19 mouse cellular contexts compared by ENCODE assay signal in the genomic region with DNA sequence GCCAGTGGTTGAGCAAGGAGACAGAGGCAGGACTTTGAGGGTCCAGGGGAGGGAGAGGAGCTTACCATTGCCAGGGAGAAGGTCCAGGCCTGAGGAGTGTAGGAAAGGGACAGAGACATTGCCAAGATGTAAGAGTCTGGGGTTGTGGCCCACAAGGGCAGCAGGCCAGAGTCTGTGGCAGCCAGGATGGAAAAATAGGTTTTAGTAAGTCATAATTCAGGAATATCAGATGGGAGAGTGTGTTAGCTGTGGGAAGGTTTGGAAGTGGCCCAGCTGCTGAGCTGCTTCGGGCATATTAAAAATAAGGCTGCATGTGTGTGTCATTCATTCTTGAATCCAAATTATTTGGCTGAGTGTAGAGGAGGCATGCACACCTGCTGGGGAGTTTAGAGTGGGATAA. TPM values are rescaled to one million over a fixed set of nuclear protein-coding genes. Genes with fewer than 3 reads are reported as not detected.
DNase-seq lines count a peak whose midpoint lies in the region; ATAC-seq and TF ChIP-seq lines count a peak whose summit lies in the region.
"Had no signal": no experiment of that assay in that cellular context is flagged by ENCODE, and none has a peak within 500 bp of the region (broad histone marks: within the 10 kb centered on the region; RNA-seq: fewer than 3 reads in every experiment).

No protein-coding gene starts in this region.

- no peak overlapping the region for H3K4me2 ChIP-seq in limb, embryonic 14.5 days (replicated peaks; ENCODE audit: low read depth, low read length, severe bottlenecking)
- no peak overlapping the region for H3K4me2 ChIP-seq in forebrain, embryonic 14.5 days (ENCODE audit: low read length)
- H3K4me2 ChIP-seq: forebrain, embryonic 15.5 days; liver, embryonic 11.5 days; lung, embryonic 15.5 days; stomach, embryonic 15.5 days had no signal

- DNase-seq in gastrocnemius, adult 2 months = peak; percentile 19
- no peak for DNase-seq in gastrocnemius, postnatal 36 days
- DNase-seq in limb, embryonic 14.5 days (ENCODE audit: low spot score) = peak; percentile 55
- no peak for DNase-seq in limb, embryonic 10.5 days (ENCODE audit: low spot score)
- peak; percentile 70 to 72 for DNase-seq in cerebellum, adult 18-20 months
- peak; percentile 48 to 62 for DNase-seq in cerebellum, postnatal 36 days
- no peak for DNase-seq in forebrain, embryonic 14.5 days (ENCODE audit: low spot score)
- no peak for DNase-seq in frontal cortex, postnatal 14 days (ENCODE audit: low spot score in 2 of 2)
- DNase-seq: adrenal gland, postnatal 14 days; embryo, embryonic 11 days; kidney, postnatal 4 days; spleen, adult 18-20 months had no signal

- no peaks in the 10 kb centered on the region for H3K27me3 ChIP-seq in limb, embryonic 14.5 days (ENCODE audit: control insufficient read depth, insufficient read depth, low read length)
- H3K27me3 ChIP-seq in limb, embryonic 10.5 days (ENCODE audit: low read depth, poor library complexity, severe bottlenecking) = no peaks in the 10 kb centered on the region
- H3K27me3 ChIP-seq in forebrain, embryonic 14.5 days (replicated peaks; ENCODE audit: control insufficient read depth, insufficient read depth, low read length) = no peaks in the 10 kb centered on the region
- H3K27me3 ChIP-seq: forebrain, embryonic 15.5 days; lung, embryonic 15.5 days; megakaryocyte, embryonic 14.5 days; stomach, embryonic 15.5 days had no signal

- no peak overlapping the region for H3K27ac ChIP-seq in gastrocnemius, adult 2 months
- no peak overlapping the region for H3K27ac ChIP-seq in limb, embryonic 14.5 days (replicated peaks; ENCODE audit: low read depth, low read length)
- no peak overlapping the region for H3K27ac ChIP-seq in limb, embryonic 10.5 days
- no peak overlapping the region for H3K27ac ChIP-seq in forebrain, embryonic 14.5 days (ENCODE audit: low read depth, low read length)
- H3K27ac ChIP-seq: forebrain, embryonic 15.5 days; hindbrain, embryonic 10.5 days; lung, embryonic 15.5 days; stomach, embryonic 15.5 days had no signal

- no peaks in the 10 kb centered on the region for H3K36me3 ChIP-seq in limb, embryonic 14.5 days (ENCODE audit: control insufficient read depth, insufficient read depth, low read length)
- H3K36me3 ChIP-seq in limb, embryonic 10.5 days = no peaks in the 10 kb centered on the region
- H3K36me3 ChIP-seq in forebrain, embryonic 14.5 days (ENCODE audit: control insufficient read depth, insufficient read depth, low read length) = no peaks in the 10 kb centered on the region
- H3K36me3 ChIP-seq: forebrain, embryonic 15.5 days; lung, embryonic 15.5 days; stomach, embryonic 15.5 days had no signal

- WGBS in limb, embryonic 14.5 days = 56% methylated on average over 1 of the region's 1 CpGs
- 93% methylated on average over 1 of the region's 1 CpGs for WGBS in limb, embryonic 10.5 days
- WGBS in forebrain, embryonic 14.5 days = 76% methylated on average over 1 of the region's 1 CpGs

- no peak overlapping the region for H3K9ac ChIP-seq in limb, embryonic 14.5 days (ENCODE audit: low read depth, low read length, severe bottlenecking)
- H3K9ac ChIP-seq in forebrain, embryonic 14.5 days (ENCODE audit: low read length) = no peak overlapping the region
- H3K9ac ChIP-seq: forebrain, embryonic 15.5 days; lung, embryonic 15.5 days; stomach, embryonic 15.5 days had no signal

- no peak for TF ChIP-seq CTCF in gastrocnemius, adult 2 months (IDR thresholded peaks at IDR 0.05)

- TF ChIP-seq POLR2A in limb, embryonic 14.5 days (IDR thresholded peaks at IDR 0.05; ENCODE audit: borderline replicate concordance, extremely low read depth, insufficient read depth, insufficient read length) = no peak

- no peak overlapping the region for H3K4me3 ChIP-seq in gastrocnemius, adult 2 months
- no peak overlapping the region for H3K4me3 ChIP-seq in limb, embryonic 14.5 days (replicated peaks; ENCODE audit: low read length)
- no peak overlapping the region for H3K4me3 ChIP-seq in limb, embryonic 10.5 days
- no peak overlapping the region for H3K4me3 ChIP-seq in forebrain, embryonic 14.5 days (ENCODE audit: low read depth, low read length)
- H3K4me3 ChIP-seq: forebrain, embryonic 15.5 days; hindbrain, embryonic 10.5 days; lung, embryonic 15.5 days; megakaryocyte, embryonic 14.5 days; stomach, embryonic 15.5 days had no signal

- ATAC-seq in limb, embryonic 14.5 days (ENCODE audit: low FRiP score, low read depth) = no peak
- ATAC-seq in forebrain, embryonic 14.5 days = no peak
- ATAC-seq: forebrain, embryonic 15.5 days; midbrain, embryonic 16.5 days had no signal

- H3K9me3 ChIP-seq in limb, embryonic 14.5 days (ENCODE audit: control insufficient read depth, low read length) = no peaks in the 10 kb centered on the region
- H3K9me3 ChIP-seq in limb, embryonic 10.5 days (replicated peaks) = no peaks in the 10 kb centered on the region
- no peaks in the 10 kb centered on the region for H3K9me3 ChIP-seq in forebrain, embryonic 14.5 days (replicated peaks; ENCODE audit: control insufficient read depth, low read length)
- H3K9me3 ChIP-seq: forebrain, embryonic 15.5 days; hindbrain, embryonic 10.5 days; lung, embryonic 15.5 days; megakaryocyte, embryonic 14.5 days; stomach, embryonic 15.5 days had no signal

- H3K4me1 ChIP-seq in limb, embryonic 14.5 days (ENCODE audit: control insufficient read depth, insufficient read depth, low read length) = no peaks in the 10 kb centered on the region
- no peaks in the 10 kb centered on the region for H3K4me1 ChIP-seq in limb, embryonic 10.5 days
- peaks cover 3% of the 10 kb centered on the region; the same call in 1 of the 2 replicates for H3K4me1 ChIP-seq in forebrain, embryonic 14.5 days (ENCODE audit: control insufficient read depth, insufficient read depth, low read length)
- H3K4me1 ChIP-seq: forebrain, embryonic 15.5 days; hindbrain, embryonic 10.5 days; lung, embryonic 15.5 days; megakaryocyte, embryonic 14.5 days; stomach, embryonic 15.5 days had no signal

- intact Hi-C loops in gastrocnemius, adult 2 months (cut with DNase I) = no loop called here
- intact Hi-C loops in gastrocnemius, postnatal 36 days (cut with DNase I) = no loop called here

RNA-seq across cellular contexts. Expression of a gene that starts 11.4 kb away (rescaled TPM):
- 1 to 10 TPM in 1 of 2 experiments, under 1 TPM in 1; 0.54 to 1.1 TPM for total RNA-seq in gastrocnemius, adult 2 months (2021)
- under 1 TPM; 0.64 to 0.89 TPM for total RNA-seq in gastrocnemius, postnatal 36 days (2021)
- 11.3 and 12.9 TPM in 2 replicates for polyA plus RNA-seq in limb, embryonic 14.5 days (2012; rRNA removed)
- 16.3 and 17.8 TPM in 2 replicates for polyA plus RNA-seq in limb, embryonic 14.5 days (2014; fragmentation: Nextera tagmentation; extraction: Ambion mirVana)
- polyA plus RNA-seq in limb, embryonic 10.5 days (2016; fragmentation: Nextera tagmentation; extraction: Ambion mirVana) = 4.8 and 6.1 TPM in 2 replicates
- 15.5 and 16.3 TPM in 2 replicates for polyA plus RNA-seq in forebrain, embryonic 14.5 days (2014; fragmentation: Nextera tagmentation; extraction: Ambion mirVana)

Comparison
In these comparisons a context has a peak if more than half of its experiments do, and no peak if none do; other contexts are left out.
1. DNase-seq: peak in gastrocnemius, adult 2 months (single experiment), limb, embryonic 14.5 days (single experiment), cerebellum, adult 18-20 months (2 of 2) and cerebellum, postnatal 36 days (2 of 2); none in gastrocnemius, postnatal 36 days (0 of 2), limb, embryonic 10.5 days (single experiment), forebrain, embryonic 14.5 days (single experiment) and frontal cortex, postnatal 14 days (0 of 2).